Mouse (Mus musculus): Measurements from ENCODE around the gene Tcf7l2. TPM values are rescaled to one million over a fixed set of nuclear protein-coding genes. Genes with fewer than 3 reads are reported as not detected.

The Tcf7l2 gene
- total RNA-seq, 2 experiments from 2014 or later, result 0.61 to 8.4 TPM

- no peak for ATAC-seq (replicated peaks; ENCODE audit: low FRiP score, poor library complexity, severe bottlenecking)
Observed at GRCm38 (mm10) chr19:55750465-55750864, 8.8 kb downstream of the Tcf7l2 start.

DNA sequence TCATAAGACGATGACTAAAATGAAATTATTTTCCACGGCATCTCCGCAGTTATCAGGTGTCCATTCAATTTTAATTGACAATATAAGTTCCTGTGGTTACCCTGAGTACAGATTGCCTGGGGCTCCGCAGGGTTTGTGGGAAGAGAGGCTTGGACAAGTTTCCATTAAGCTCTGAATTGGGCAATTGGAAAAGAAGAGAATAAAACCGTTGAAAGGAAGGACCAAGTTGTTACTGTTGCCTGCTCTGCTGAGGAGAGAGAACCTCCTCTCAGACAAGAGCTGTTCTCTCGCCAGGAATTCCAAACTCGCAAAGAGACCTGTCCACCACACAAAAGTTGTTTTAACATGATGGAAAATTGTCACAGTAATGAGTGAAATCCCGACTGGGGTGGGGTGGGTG is 11.2 kb downstream of the Tcf7l2 start:
- ATAC-seq (replicated peaks; ENCODE audit: low FRiP score, poor library complexity, severe bottlenecking), result no peak

DNA sequence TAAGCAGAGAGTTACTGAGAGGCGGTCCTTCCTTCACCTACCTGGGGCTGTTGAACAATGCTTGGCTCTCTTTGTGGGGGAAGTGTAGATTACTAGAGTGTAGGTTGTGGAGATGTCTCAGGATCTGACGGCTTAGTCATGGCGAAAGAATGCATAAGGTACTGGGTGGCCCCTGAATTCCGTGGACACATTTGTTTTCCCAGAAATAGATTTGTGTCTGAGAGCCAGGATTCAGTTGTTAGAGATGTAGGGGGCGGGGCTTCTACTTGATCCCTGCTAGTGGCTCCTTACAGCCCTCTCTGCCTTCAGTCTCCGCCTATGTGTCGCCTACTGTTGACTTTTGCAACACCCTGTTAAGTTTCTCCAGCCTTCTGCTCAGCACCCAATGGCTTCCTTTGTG is 12.7 kb downstream of the Tcf7l2 start:
- ATAC-seq (replicated peaks; ENCODE audit: low FRiP score, poor library complexity, severe bottlenecking), result no peak

DNA sequence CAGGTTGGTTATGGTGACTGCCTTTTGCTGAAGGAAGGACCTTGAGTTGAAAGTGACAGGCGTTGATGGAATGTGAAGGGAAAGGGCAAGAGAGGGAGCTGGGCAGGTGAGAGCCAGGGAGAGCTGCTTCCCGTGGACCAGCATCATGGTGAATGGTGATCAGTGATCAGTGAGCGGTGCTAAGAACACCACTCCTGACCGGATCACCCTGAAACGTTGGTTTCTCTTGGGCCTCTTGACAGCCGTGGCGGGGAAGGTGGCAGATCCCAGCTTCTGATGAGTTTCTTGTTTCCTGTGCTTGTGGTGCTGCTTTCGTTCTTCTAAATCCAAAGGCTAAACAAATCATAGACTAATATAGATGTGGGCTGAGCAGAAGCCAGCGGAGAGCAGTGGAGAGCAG is 13.8 kb downstream of the Tcf7l2 start:
- ATAC-seq (replicated peaks; ENCODE audit: low FRiP score, poor library complexity, severe bottlenecking), result no peak

DNA sequence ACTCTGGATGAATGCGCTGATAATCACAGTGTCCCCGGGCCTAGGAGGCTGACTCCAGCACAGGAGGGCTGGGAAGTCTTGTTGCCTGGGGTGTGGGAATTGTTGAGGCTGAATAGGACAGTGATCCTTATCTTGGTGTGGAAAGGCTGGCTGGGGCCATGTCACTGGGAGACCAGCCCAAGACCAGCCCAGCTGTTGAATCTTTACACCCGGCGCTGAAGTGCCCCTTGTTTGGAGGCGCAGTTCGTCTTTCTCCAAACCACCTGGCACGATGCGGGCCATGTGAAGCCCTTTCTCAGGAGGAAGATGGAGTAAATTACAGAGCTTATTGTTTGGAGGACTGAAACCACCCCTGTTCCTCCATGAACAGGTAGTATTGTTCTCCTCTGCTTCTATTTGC is 15.1 kb downstream of the Tcf7l2 start:
- no peak for ATAC-seq (replicated peaks; ENCODE audit: low FRiP score, poor library complexity, severe bottlenecking)

DNA sequence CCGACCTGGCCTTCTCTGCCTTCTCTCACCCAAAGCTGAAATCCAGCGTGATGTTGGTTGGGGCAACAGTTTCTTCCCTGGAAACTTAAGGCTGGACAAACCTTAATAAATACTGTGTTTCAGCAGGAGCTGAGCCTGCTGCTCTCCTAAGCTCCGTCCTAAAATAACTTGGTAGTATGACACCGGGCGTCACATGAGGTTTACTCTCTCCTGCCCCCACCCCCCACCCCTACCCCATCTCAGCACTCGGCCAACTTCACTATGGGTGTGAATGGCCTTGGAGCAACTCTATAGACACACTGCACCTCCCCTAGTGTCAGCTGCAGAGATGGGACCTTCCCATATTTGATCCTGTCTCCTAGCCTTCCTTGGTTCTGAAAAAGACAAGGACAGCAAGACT is 15.8 kb downstream of the Tcf7l2 start:
- no peak for ATAC-seq (replicated peaks; ENCODE audit: low FRiP score, poor library complexity, severe bottlenecking)

DNA sequence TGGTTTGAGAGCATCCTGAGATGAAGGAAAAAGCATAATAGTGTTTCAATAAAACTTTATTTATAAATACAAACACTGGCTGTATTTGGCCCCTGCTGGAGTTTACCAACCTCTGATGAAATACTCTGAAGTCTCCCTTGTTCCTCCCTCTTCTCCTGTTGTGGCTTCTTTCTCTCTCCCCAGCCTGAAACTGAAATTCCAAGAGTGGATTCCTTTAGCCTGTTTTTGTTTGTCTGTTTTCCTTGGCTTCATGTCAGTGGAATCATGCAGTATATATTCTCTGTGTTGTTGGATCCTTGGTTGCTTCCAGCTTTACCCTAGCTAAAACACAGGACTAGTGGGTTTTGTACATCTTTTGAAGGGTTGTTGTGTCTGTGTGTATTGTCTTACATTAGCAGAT is 16.5 kb downstream of the Tcf7l2 start:
- ATAC-seq (replicated peaks; ENCODE audit: low FRiP score, poor library complexity, severe bottlenecking), result no peak

GRCm38 (mm10) chr19:55759006-55759405 is 17.4 kb downstream of the Tcf7l2 start:
- ATAC-seq (replicated peaks; ENCODE audit: low FRiP score, poor library complexity, severe bottlenecking), result no peak

DNA sequence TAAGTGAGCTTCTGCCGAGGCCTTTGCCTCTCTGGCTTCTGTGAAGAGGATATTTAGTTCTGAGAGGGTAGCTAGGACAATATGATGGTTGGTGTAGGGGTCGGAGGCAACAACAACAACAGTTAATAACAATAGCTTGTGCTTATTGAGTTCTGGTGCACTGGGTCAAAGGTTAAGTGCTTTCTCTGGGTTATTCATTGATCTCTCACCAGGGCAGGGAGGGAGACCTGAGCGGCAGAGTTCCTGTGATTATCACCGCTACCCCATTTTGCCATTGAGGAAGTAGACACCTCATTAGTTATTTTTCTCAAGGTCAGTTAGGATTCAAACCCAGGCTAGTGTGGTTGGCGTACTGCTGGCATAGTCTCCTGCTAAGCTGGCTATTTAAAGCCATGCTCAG is 19.5 kb downstream of the Tcf7l2 start:
- no peak for ATAC-seq (replicated peaks; ENCODE audit: low FRiP score, poor library complexity, severe bottlenecking)

GRCm38 (mm10) chr19:55762187-55762586 is 20.6 kb downstream of the Tcf7l2 start:
- ATAC-seq (replicated peaks; ENCODE audit: low FRiP score, poor library complexity, severe bottlenecking), result no peak

DNA sequence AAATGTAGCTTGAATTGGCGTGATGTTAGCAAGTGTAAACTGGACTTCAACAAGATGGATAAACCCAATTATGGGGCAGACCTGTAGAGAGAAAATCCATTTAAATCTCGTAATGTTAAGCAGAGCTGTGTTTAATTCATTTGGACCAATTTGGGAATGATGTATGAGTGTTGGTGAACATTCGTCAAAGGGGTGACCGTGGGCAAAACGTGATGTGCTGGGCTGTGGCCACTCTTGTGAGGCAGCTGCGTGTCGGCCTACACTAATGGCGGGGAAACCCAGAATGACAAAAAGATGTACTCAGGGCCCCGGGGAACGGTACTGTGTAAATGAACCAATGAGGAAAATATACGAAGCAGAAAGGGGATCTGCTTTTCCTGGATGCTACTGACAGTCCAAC is 24.2 kb downstream of the Tcf7l2 start:
- no peak for ATAC-seq (replicated peaks; ENCODE audit: low FRiP score, poor library complexity, severe bottlenecking)

GRCm38 (mm10) chr19:55767104-55767503 is 25.5 kb downstream of the Tcf7l2 start:
- no peak for ATAC-seq (replicated peaks; ENCODE audit: low FRiP score, poor library complexity, severe bottlenecking)

GRCm38 (mm10) chr19:55767579-55767978 is 26.0 kb downstream of the Tcf7l2 start:
- ATAC-seq (replicated peaks; ENCODE audit: low FRiP score, poor library complexity, severe bottlenecking), result no peak

DNA sequence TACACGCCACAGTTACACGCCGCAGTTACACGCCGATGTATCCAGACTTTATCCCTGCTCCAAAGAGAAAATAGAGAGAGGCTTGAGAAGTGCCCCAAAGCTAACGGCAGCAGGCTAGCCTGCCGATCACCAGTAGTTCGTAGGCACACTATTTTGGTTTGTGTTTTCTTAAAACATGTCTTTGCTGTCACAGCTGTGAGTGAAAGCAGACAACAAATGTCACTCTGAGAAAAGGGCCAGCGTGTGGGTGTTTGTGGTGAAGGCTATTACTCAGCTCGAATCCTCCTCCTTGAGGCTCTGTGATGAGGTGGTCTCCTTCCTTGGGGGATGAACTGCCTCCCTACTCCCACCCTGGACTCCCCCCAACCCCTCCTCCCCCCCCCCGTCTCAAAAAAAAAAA is 26.6 kb downstream of the Tcf7l2 start:
- ATAC-seq (replicated peaks; ENCODE audit: low FRiP score, poor library complexity, severe bottlenecking), result no peak

DNA sequence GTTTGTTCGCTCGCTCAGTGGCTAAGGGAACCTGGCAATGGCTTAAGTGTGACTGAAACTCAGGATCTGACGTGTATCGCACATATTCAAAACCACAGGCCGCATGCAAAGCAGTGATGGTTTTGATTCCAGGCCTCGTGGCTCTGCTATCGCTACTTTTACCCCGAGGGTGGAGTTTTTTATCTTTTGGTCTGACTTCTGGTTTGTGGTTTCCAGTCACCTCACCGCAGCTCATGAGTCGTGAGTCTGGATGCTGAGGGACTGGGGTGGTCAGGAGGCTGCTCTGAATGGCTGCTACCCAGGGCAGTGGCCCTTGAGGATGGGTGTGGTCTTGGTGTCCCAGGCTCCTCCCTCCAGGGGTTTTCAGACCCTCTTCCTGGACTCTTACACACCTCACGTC is 27.3 kb downstream of the Tcf7l2 start:
- no peak for ATAC-seq (replicated peaks; ENCODE audit: low FRiP score, poor library complexity, severe bottlenecking)

DNA sequence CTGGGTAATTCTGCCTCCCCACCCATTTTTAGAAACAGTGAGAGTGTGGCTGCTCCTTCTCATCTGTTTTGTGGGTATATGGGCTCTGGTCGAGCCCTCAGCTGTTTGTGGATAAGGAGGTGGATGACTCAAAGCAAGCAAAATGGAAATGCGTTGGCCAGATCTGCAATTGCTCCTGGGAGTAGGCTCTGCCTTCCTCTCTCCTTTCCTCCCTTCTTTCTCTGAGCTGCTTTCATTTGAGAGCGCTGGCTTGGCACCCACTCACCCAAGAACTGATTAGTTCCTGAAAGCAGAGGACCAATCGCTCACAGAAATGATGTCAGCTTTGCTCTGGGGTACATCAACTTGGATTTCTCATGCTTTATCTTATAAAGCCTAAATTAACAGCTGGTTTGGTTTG is 32.7 kb downstream of the Tcf7l2 start:
- ATAC-seq (replicated peaks; ENCODE audit: low FRiP score, poor library complexity, severe bottlenecking), result no peak

DNA sequence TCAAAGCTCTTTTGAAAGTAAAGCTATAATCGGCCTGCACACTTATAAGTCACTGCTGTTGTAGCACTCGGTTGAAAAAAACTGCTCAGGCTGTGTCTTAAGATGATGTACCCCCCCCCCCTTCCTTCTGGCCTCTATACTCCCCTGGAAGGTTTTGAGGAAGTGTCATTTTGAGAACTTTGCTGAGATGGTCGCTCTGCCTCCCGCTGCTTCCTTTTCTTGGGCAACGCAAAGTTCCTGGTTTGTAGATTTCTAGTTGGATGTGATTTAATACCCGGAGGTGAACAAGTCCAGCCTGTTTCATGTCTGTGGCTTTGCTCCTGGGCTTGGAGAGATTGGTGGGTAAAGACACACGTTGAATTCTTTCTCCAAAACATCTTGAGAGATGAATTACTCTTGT is 33.2 kb downstream of the Tcf7l2 start:
- ATAC-seq (replicated peaks; ENCODE audit: low FRiP score, poor library complexity, severe bottlenecking), result no peak

- no peak for ATAC-seq (replicated peaks; ENCODE audit: low FRiP score, poor library complexity, severe bottlenecking)
Observed at GRCm38 (mm10) chr19:55779871-55780270, 38.3 kb downstream of the Tcf7l2 start.

GRCm38 (mm10) chr19:55781087-55781486 is 39.5 kb downstream of the Tcf7l2 start:
- no peak for ATAC-seq (replicated peaks; ENCODE audit: low FRiP score, poor library complexity, severe bottlenecking)

DNA sequence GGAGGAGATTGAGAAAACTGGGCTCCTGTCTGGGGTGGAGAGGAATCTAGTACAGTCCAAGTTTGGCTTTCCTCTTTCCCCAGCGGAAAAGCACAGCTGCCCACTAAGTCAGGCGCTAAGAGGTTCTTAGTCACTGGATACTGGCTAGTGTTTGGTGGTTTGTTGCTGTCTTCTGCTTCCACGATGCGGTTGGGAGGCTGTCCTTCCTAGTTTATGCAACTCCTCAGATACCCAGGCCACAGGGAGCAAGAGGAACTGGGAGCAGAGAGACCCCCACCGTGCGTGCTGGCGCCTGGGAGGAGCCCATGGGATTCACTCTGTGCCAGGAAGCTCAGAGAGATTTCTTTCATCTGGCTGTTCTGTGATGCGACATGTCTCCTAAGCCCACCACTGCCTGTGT is 40.1 kb downstream of the Tcf7l2 start:
- no peak for ATAC-seq (replicated peaks; ENCODE audit: low FRiP score, poor library complexity, severe bottlenecking)

GRCm38 (mm10) chr19:55784796-55785418 is 43.3 kb downstream of the Tcf7l2 start:
- no peak for ATAC-seq (replicated peaks; ENCODE audit: low FRiP score, poor library complexity, severe bottlenecking)

DNA sequence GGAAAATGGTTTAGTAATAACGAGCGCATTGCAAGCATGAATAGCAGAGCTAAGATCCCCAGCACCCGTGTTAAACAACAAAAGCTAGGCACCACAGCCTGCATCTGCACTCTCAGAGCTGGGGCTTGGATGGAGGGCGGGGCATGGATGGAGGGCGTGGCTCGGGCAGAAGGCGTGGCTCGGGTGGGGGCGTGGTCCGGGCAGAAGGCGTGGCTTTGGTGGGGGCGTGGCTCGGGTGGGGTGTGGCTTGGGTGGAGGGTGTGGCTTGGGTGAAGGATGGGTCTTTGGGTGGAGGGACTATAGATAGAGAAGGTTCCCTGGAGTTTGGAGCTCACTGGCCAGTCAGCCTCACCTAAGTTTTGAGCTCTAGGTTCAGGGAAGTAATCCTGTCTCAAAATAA is 45.8 kb downstream of the Tcf7l2 start:
- 0 out of 2 replicates have a peak, but pooled peaks have one; percentile 9 for ATAC-seq (replicated peaks; ENCODE audit: low FRiP score, poor library complexity, severe bottlenecking)
